Mouse (Mus musculus): Measurements from ENCODE around the gene Pitpnm2. TPM values are rescaled to one million over a fixed set of nuclear protein-coding genes. Genes with fewer than 3 reads are reported as not detected.
"Not testable (repeated sequence)": the region's sequence is repeated elsewhere in the genome, so short reads cannot be mapped to it uniquely, and the experiment has no call there.

The Pitpnm2 gene
- polyA plus RNA-seq, 1 experiment: 178 TPM

DNA sequence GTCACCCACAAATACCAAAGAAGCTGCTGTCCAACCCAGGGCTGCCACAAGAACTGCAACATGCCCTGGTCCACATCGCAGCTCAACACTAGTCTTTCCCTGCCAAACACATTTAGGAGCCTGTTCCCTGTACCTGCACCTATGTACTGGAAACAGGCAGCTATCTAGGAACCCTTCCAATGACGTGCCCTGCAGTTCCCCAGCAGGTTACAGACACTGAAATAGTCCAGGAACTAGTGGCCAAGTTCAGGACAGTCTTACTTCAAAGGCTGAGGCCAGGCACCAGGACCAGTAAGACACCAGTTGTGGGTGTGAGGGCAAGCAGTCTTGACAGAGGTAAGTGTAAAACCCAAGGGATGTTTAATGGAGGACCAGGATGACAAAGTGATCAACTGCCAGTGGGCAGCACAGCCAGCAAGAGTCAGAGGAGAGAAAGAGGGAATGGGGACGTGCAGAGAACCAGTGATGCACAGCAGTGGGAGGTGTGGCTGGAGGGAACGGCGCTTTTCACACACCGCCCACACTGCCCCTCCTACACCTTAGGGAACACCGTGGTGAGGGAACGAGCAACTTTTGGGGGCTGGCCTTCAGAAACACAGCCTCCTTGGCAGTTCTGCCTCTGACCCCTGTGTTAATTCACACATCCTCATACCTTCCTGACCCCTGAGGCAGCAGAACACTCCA is 31.9 kb downstream of the Pitpnm2 start:
- peak overlapping the region; percentile 54 for H3K27ac ChIP-seq (ENCODE audit: insufficient read depth, low read length)
- no peak overlapping the region for H3K4me3 ChIP-seq (ENCODE audit: insufficient read depth, low read length)

DNA sequence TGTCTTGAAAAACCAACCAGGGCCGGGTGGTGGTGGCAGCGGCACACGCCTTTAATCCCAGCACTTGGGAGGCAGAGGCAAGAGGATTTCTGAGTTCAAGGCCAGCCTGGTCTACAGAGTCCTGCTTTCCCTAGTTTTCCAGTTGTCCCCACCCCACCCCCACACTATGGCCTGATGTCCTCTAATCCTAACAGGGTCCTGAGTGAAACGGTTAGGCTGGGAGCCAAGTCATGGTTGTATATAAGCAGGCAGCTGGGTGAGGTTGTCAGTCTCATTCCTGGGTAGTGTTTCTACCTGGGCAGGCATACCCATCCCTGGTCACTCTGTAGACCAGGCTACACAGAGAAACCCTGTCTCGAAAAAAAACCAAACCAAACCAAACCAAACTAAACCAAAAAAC is 32.5 kb downstream of the Pitpnm2 start:
- peaks cover 35% of the 10 kb centered on the region for H3K4me1 ChIP-seq (ENCODE audit: control insufficient read depth, insufficient read depth, low read length)
- peak overlapping the region; percentile 54; the same call in 1 of the 2 replicates for H3K27ac ChIP-seq (ENCODE audit: insufficient read depth, low read length)
- not testable (repeated sequence) for H3K4me3 ChIP-seq (ENCODE audit: insufficient read depth, low read length)

More for the DNA sequence above, 31.9 kb downstream of the Pitpnm2 start:
- TF ChIP-seq CTCF (IDR thresholded peaks at IDR 0.05; ENCODE audit: extremely low read depth, insufficient read depth, low read length) (no peak), POLR2A (IDR thresholded peaks at IDR 0.05; ENCODE audit: extremely low read depth, insufficient read depth, low read length) (no peak)
- H3K4me1 ChIP-seq (ENCODE audit: control insufficient read depth, insufficient read depth, low read length): peaks cover 37% of the 10 kb centered on the region

DNA sequence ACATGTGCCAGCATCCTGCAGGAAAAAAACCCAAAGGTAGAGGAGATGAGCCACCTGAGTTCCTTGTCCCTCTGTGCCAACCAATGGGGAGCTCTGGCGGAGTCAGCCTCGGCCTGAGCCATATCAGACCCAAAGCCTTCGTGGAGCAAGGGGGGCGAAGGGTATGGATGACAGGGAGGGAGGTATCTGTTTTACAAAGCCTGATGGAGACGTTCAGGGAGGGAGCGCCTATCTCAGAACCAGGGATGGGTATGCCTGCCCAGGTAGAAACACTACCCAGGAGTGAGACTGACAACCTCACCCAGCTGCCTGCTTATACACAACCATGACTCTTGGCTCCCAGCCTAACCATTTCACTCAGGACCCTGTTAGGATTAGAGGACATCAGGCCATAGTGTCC is 33.2 kb downstream of the Pitpnm2 start:
- no peak overlapping the region for H3K4me3 ChIP-seq (ENCODE audit: insufficient read depth, low read length)
- no peak for TF ChIP-seq CTCF (IDR thresholded peaks at IDR 0.05; ENCODE audit: extremely low read depth, insufficient read depth, low read length)
- peaks cover 32% of the 10 kb centered on the region for H3K4me1 ChIP-seq (ENCODE audit: control insufficient read depth, insufficient read depth, low read length)
- no peak overlapping the region for H3K27ac ChIP-seq (ENCODE audit: insufficient read depth, low read length)

DNA sequence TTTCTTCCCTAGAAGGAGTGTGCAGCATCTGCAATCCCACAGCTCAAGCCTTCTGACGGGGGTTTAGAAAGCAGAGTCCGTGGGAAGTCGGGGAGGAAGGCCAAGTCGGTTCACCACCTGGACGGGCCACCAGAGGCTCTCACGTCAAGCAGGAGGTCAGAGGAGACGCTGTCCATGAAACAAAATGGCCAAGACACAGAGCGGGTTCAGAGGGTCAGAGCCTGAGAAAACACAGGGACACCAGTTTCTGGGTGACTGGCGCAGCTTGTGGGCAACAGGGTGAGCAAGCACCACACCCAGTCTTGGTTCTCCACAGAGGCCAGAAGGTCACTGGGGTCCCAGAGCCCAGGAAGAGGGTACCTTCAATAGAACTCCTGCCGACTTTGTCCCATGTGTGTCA is 33.9 kb downstream of the Pitpnm2 start:
- H3K27ac ChIP-seq (ENCODE audit: insufficient read depth, low read length): no peak overlapping the region
- no peak overlapping the region for H3K4me3 ChIP-seq (ENCODE audit: insufficient read depth, low read length)
- H3K4me1 ChIP-seq (ENCODE audit: control insufficient read depth, insufficient read depth, low read length): peaks cover 31% of the 10 kb centered on the region
- no peak for TF ChIP-seq POLR2A (IDR thresholded peaks at IDR 0.05; ENCODE audit: extremely low read depth, insufficient read depth, low read length)
- no peak for TF ChIP-seq CTCF (IDR thresholded peaks at IDR 0.05; ENCODE audit: extremely low read depth, insufficient read depth, low read length)

DNA sequence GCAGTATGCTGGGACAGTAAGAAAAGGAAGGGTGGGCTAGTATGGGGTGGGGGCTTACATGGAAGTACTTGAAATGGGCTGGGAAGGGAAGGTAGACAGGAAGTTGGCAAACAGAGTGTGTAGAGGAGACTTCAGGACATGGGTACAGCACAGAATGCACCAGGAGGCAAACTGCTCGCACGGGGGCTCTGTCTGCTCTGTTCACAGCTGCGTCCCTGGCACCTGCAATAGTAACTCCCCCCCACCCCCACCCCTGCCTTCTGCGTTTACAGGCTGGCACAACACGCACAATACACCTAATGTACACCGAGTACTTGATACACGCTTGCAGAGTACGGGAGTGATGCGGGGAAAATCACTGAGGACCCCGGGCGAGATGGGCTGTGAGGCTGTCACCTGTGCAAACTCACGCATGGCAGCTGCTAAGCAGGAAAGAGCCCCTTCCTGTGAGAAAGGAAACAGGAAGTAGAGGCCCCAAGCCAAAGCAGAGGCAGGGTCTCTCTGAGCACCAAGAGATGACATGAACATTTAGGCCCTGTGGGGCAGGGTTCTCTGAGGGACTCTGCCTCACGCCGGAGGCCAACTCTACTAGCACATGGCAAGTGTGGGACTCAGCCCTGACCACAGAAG is 34.9 kb downstream of the Pitpnm2 start:
- no peak for TF ChIP-seq CTCF (IDR thresholded peaks at IDR 0.05; ENCODE audit: extremely low read depth, insufficient read depth, low read length)
- no peak for TF ChIP-seq POLR2A (IDR thresholded peaks at IDR 0.05; ENCODE audit: extremely low read depth, insufficient read depth, low read length)
- H3K4me1 ChIP-seq (ENCODE audit: control insufficient read depth, insufficient read depth, low read length): peaks cover 25% of the 10 kb centered on the region
- no peak overlapping the region for H3K27ac ChIP-seq (ENCODE audit: insufficient read depth, low read length)
- no peak overlapping the region for H3K4me3 ChIP-seq (ENCODE audit: insufficient read depth, low read length)

DNA sequence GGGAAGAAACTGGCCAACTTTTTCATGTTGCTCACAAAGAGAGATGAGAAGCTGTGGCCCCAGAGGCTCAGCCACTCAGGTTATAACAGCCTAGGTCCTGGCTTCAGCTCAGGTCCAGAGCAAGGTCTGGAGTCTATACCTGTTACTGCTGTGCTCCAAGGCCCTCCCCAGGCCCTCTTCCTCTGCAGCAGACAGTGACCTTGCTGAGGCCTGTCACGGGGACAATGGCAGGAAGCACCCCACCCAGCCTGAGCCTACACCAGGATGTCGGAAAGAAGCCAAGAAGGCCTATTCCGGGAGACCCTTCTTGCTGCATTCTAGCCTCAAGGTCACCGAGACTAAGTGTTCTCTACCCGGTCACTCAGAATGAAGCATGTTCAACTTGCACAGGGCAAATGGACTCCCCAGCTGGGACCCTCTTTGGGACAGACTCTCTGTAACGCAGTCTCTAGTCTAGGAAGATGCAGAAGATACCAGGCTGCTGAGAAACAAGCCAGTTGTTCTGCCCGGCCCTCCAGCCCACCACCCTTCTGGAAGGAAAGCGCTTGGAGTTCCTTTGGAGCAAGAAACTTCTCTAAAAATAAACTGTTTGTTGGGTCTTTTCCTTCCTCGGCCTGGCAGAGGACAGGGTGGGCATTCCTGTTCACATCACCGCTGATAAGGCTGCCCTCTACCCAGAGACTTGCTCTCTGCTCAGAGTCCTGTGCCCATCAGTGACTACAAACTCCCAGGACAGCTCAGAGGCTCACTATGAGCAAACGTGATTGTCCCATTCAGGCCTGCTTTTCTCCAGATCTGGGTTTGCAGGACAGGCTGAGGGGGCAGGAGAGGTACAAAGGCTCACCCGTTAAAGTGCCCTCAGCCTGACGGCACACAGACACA is 35.7 kb downstream of the Pitpnm2 start:
- Histone ChIP-seq H3K4me1 (ENCODE audit: control insufficient read depth, insufficient read depth, low read length) (peaks cover 21% of the 10 kb centered on the region), H3K27ac (ENCODE audit: insufficient read depth, low read length) (peak overlapping the region; percentile 36), H3K4me3 (ENCODE audit: insufficient read depth, low read length) (no peak overlapping the region)
- TF ChIP-seq CTCF (IDR thresholded peaks at IDR 0.05; ENCODE audit: extremely low read depth, insufficient read depth, low read length) (no peak), POLR2A (IDR thresholded peaks at IDR 0.05; ENCODE audit: extremely low read depth, insufficient read depth, low read length) (no peak)

DNA sequence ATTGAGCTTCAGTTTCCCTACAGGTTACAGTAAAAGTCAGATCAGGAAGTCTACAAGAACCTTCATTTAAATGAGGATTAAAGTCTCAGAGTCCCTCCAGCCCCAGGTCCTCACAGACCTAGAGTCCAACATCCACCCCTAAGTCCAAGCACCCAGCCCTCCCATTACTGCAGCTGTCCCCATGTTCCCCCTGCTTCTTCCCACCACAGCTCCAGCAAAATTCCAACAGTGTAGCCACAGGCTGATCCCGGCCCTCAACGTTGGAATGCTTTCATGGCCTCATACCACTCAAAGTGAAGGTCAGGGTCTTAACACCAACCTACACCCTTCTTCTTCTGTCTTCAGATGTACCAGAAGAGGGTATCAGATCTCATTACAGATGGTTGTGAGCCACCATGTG is 37.9 kb downstream of the Pitpnm2 start:
- H3K4me1 ChIP-seq (ENCODE audit: control insufficient read depth, insufficient read depth, low read length): peaks cover 17% of the 10 kb centered on the region
- TF ChIP-seq POLR2A (IDR thresholded peaks at IDR 0.05; ENCODE audit: extremely low read depth, insufficient read depth, low read length) (no peak), CTCF (IDR thresholded peaks at IDR 0.05; ENCODE audit: extremely low read depth, insufficient read depth, low read length) (no peak)

DNA sequence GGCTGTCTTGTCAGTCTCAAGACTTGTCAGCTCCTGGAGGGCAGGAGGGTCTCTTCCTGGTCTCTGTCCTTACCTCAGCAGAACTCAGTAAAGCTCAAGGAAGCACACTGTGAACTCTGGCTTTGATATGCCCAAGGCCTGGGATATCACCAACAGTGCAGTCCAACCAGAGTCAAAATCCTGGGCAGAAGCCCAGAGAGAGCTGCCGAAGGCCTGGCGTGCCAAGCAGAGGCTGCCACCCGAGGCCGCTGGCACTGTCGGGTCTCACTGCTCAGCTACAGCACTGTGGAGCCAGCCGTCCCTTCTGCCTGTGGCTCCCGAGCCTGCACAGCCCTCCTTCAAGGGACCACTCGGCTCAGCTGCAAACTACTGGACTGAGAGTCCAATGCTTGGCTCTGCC is 38.3 kb downstream of the Pitpnm2 start:
- Histone ChIP-seq H3K27ac (ENCODE audit: insufficient read depth, low read length) (peak overlapping the region; percentile 53; the same call in 1 of the 2 replicates), H3K4me1 (ENCODE audit: control insufficient read depth, insufficient read depth, low read length) (peaks cover 19% of the 10 kb centered on the region), H3K4me3 (ENCODE audit: insufficient read depth, low read length) (no peak overlapping the region)
- TF ChIP-seq POLR2A (IDR thresholded peaks at IDR 0.05; ENCODE audit: extremely low read depth, insufficient read depth, low read length) (no peak), CTCF (IDR thresholded peaks at IDR 0.05; ENCODE audit: extremely low read depth, insufficient read depth, low read length) (no peak)

More for the DNA sequence above, 37.9 kb downstream of the Pitpnm2 start:
- peak overlapping the region; percentile 53; the same call in 1 of the 2 replicates for H3K27ac ChIP-seq (ENCODE audit: insufficient read depth, low read length)
- H3K4me3 ChIP-seq (ENCODE audit: insufficient read depth, low read length): no peak overlapping the region

DNA sequence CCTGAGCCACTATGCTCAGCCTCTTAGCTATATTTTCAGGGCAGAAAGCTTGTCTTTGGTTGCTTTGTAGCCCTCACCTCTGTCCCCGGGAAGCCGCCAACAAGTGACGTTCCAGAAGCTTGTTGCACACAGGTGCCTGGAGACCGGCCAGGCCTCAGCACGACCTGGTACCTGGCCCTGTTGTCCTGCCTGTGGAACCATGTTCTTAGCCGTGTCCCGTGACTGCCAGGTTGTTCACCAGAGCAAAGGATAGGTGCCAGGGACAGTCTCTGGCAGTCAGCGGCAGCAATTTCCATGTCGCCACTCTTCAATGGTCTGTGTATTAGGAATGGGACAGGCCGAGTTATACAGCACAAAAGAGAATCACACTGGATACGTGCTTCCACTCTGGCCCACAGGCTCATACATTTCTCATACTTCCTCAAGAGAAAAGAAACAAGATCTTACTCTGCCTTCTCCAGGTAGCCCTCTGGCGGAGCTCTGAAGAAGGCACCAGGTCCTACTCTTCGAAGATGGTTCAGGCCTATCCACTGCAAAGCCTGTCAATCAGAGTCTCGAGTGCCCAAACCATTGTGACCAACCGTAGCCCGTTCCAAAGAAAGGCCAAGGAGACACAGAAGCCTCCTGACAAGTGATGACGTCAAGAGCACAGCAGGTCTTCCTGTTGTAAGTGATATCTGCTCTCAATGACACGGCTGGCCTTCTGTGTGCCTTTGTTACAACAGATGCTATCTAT is 39.1 kb downstream of the Pitpnm2 start:
- no peak for TF ChIP-seq POLR2A (IDR thresholded peaks at IDR 0.05; ENCODE audit: extremely low read depth, insufficient read depth, low read length)
- no peak for TF ChIP-seq CTCF (IDR thresholded peaks at IDR 0.05; ENCODE audit: extremely low read depth, insufficient read depth, low read length)
- no peak overlapping the region for H3K4me3 ChIP-seq (ENCODE audit: insufficient read depth, low read length)
- no peak overlapping the region for H3K27ac ChIP-seq (ENCODE audit: insufficient read depth, low read length)
- peaks cover 25% of the 10 kb centered on the region for H3K4me1 ChIP-seq (ENCODE audit: control insufficient read depth, insufficient read depth, low read length)

Measured in cortical plate, adult 2 months (tissue).